Mouse (Mus musculus) cortical plate, adult 2 months (tissue): ENCODE results near the gene Slc2a9.

Experiments
- CTCF ChIP-seq: fragments of 200-500 bp; IDR thresholded peaks from 2 replicates; pipeline ENCODE4 v1.5.1; 2011; ENCODE audit warnings: mild to moderate bottlenecking, control low read depth, low read length; ENCODE audit not compliant: insufficient read depth; ENCODE audit errors: extremely low read depth
- POLR2A ChIP-seq: fragments of 200-500 bp; IDR thresholded peaks from 2 replicates; pipeline ENCODE4 v1.6.1; 2011; ENCODE audit warnings: mild to moderate bottlenecking, low read length, control low read depth; ENCODE audit not compliant: insufficient read depth; ENCODE audit errors: extremely low read depth

- TF ChIP-seq CTCF: no peak
- no peak for TF ChIP-seq POLR2A
Measured at GRCm38 (mm10) chr5:38446316-38446975, 56.5 kb downstream of the Slc2a9 start.
